Mouse (Mus musculus): ENCODE measurements around the gene Enox1.

DNA sequence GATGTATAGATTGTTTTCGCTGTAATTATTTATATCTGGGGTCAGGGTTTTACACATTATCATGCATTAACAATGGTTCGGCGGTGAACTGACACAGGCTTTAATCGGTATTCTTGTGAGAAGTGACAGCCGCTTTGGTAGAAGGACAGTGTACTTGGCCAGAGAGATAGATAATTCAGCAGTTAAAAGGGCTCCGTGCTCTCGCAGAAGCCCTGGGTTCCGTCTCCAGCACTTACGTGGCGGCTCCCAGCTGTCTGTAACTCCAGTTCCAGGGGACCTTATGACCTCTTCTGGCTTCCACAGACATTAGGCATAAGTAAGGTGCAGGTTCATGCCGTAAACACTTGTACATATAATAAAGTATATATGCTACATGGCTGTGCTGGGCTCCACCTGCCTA lies 515.4 kb downstream of the Enox1 start:
- TF ChIP-seq CTCF (conservative IDR thresholded peaks at IDR 0.05; ENCODE audit: low read length) (no peak), NANOG (IDR thresholded peaks at IDR 0.05; ENCODE audit: borderline replicate concordance, low read length) (no peak), POU5F1 (IDR thresholded peaks at IDR 0.05; ENCODE audit: borderline replicate concordance, low read length) (no peak)
